Mouse (Mus musculus) thymus, postnatal 10 days (tissue): ENCODE data around the gene Slc37a1.
"Not testable (repeated sequence)": the region's sequence is repeated elsewhere in the genome, so short reads cannot be mapped to it uniquely, and the experiment has no call there.

Source experiments
- DNase-seq, 2 experiments: peaks; one replicate each; pipeline ENCODE4 v3.0.0; 2021; ENCODE audit warnings: low spot score in 2 of 2

The Slc37a1 gene

DNA sequence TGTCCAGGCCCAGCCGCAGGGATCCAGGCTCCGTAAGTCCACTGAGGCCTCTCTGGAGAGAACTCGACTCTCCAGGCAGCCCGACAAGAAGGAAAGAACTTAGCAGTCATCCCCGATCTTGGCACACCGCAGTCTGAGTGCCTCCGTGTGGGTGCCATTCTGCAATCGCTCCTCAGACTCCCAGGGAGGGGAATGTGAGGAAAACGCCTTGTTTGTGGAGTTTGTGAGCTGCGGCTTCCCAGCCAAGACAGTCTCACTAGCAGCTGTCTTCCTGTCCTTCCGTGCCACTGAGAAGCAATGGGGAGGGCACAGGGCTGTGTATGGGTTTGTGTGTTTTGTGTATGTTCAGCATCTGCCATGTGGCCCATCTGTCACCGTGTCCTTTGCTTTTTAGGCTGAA is 62.8 kb downstream of the Slc37a1 start:
- DNase-seq, result no peak

DNA sequence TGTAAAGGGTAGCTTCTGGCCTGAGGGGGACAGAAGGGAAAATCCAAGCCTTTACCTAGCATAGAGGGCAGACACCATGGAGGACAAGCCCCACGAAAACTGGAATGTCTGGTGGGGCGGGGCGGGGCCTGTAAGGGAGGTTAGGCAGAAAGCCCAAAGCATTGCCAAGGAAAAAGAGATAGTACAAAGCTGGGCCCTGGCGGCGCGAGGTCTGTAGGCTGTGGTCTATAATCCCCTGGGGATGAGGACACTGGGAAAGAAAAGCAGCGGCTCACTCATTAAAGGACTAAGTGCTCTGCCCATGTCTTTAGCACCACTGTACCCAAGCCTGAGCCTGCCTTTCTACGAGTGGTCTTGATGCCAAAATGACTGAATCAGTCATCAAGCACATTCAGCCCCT is 65.4 kb downstream of the Slc37a1 start:
- no peak for DNase-seq

GRCm38 (mm10) chr17:31353255-31353654 is 66.7 kb downstream of the Slc37a1 start:
- DNase-seq, result no peak

- not testable (repeated sequence) for DNase-seq
These were observed 68.1 kb downstream of the Slc37a1 start for GRCm38 (mm10) chr17:31354684-31355083.

DNA sequence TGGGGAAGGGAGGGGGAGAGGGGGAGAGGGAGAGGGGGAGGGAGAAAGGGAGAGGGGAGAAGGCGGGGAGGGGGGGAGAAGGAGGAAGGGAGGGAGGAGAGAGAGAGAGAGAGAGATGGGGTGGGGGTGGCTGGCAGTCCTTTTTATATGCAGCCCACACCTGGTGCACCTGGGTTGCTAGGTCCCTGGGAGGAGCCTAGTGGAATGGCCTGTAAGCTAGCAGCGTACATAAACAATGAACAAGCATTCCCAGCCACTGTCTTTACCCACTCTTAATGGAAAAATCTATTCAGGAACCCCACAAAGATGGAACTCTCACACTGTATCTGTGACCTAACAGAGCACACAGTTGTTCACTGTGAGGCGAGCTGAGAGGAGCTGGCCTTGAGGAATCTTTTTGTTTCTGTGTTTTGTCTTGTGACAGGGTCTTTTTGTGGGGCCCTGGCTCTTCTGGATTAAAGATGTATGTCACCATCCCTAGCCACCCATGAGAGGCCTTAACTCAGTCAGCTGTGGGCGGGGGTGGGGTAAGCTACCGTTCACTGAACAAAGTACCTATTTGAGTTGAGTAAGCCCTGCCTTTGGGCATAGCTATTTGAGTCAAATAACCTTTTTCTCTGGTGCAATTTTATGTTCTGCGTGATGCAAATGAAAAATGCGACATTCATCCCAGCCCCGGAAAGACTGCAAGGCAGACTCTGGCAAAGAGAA is 69.4 kb downstream of the Slc37a1 start:
- no peak for DNase-seq

DNA sequence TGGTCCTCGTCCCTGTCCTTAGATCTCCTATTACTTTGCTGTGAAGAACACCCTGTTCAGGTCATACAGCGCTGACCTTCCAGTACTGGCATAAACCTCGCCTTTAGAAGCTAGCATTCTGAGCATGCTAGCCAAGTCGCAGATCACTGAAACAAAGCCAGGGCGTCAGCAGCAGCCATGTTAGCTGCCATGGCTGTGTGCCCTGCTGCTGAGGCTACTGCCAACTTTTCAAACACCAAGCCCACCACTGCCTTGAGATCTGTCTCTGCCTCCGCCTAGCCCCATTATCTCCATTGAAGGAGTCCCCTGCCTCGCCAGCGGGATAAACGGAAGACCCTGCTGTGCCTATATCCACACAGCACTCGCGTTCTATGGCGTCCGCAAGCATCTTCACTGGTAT is 74.0 kb downstream of the Slc37a1 start:
- DNase-seq, result no peak

- no peak for DNase-seq
These were observed 79.1 kb downstream of the Slc37a1 start for GRCm38 (mm10) chr17:31365586-31366166.

DNA sequence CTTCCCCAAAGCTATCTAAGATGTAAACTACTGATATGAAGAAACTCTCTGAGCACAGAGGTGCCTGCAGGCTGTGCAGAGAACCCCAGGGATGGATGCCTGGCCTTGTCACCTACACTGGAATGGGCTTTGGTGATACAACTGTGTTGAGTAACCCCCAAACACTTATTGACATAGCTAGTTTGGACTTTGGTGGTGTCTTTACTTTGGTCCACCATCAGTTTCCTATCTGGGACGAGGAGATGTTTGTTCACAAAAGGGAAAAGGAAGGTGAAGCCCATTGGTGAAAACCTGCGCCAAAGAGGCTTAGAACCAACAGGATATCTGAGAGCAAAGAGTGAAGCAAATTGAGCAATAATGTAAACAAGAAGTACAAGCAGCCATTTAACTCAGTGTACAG is 83.6 kb downstream of the Slc37a1 start:
- no peak for DNase-seq

DNA sequence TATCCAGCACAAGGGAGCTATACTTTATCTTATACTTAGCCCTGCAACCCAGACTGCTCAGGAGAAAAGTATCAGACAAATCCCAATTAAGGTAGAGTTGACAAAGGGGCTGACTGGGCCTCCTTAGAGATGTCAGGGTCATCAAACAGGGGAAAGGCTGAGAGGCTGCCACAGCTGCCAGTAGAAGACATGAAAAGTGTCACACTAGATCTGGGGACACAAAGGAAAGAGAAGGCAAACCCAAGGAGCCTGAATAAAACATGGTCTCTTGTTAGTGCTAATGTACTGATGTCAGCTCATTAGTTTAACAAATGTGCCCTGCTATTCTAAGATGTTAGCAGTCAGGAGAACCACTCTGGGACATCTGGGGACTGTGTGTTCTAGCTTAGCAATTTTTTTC is 84.3 kb downstream of the Slc37a1 start:
- DNase-seq, result no peak

- DNase-seq, result peak; percentile 14 to 74
These were observed 91.4 kb downstream of the Slc37a1 start for GRCm38 (mm10) chr17:31377961-31378360.

DNA sequence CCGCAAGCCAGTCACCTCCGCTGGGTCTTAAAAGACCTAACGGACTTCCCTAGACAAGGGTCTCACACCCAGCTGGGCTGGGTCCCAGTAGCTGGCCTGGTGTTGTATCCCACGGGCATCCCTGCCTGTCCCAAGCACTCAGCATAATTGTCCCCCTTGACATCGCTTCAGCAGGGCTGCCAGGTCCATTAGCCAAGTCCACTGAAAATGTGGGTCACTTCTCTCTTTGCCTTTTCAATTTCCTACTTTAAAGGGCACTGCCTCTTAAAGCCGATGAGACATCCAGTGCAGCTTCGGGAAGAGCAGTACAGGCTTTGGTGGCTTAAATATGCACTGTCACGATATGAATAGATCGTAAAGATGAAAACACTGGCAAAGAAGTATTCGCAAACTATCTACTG is 91.8 kb downstream of the Slc37a1 start:
- peak in 1 of 2 experiments; percentile 6 for DNase-seq

DNA sequence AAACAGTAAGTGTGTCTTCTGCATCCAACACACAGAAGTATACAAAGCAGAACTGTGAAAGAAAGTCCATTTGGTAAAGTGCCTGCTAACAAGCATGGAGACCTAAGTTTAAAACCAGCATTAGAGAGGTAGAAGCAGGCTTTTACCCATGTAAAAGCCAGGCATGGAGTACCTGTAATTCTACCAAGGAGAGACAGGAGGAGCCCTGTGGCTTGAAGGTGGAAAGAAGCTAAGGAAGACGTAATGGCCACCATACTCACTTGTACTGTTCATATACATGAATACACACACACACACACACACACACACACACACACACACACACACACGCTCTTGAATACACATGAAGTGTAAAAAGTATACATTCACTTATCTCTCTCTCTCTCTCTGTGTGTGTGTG is 92.5 kb downstream of the Slc37a1 start:
- no peak for DNase-seq

- no peak for DNase-seq
These were observed 93.3 kb downstream of the Slc37a1 start for GRCm38 (mm10) chr17:31379863-31380262.

- no peak for DNase-seq
These were observed 96.7 kb downstream of the Slc37a1 start for GRCm38 (mm10) chr17:31383320-31383719.

GRCm38 (mm10) chr17:31384968-31385627 is 98.5 kb downstream of the Slc37a1 start:
- no peak for DNase-seq

DNA sequence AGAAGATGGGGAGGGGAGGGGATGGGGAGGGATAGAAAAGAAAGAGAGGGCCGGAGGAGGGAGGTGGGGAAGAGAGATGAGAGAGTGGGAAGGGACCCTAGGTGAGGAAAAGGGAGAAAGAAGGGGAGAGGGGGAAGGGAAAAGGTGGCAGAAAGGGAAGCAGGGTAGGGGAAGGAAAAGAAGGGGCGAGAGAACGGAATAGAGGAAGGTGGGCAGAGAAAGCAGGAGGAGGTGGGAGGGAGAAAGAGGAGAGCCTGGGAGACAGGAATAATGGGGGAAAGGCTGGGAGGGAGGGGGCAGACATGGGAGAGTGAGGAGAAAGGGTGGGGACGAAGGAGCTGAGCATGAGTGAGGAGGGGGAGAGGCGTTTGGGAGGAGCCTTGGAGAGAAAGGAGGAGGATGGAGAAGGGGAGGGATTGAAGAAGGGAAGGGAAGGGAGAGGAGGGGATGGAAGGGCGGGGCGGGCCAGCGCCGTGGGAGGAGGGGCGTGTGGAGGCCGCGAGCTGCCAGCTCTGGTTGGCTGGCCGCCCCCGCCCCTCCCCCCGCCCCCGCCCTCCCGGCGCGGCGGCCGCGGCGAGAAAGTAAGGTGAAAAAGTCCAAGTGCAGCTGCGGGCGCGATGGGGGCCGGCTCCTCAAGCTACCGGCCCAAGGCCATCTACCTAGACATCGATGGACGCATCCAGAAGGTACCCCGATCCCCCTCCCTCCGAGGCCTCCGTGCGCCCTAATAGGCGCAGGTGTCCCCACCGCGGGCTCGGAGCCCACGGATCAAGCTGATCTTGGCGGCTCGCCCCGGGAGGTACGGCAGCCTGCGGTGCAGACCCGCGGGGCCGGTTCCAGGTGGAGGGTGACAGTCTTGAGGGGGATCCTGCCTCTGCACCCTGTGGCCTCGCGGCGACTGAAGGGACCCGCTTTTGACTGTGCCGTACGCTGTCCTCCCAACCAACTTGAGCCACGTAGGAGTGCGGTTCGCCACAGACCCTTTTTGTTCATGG is 99.4 kb downstream of the Slc37a1 start, which contains the start of gene Pde9a:
TSS of gene Pde9a (plus strand) at position 540 of the 995 bp plus-strand sequence.
- peak; percentile 16 to 54 for DNase-seq

DNA sequence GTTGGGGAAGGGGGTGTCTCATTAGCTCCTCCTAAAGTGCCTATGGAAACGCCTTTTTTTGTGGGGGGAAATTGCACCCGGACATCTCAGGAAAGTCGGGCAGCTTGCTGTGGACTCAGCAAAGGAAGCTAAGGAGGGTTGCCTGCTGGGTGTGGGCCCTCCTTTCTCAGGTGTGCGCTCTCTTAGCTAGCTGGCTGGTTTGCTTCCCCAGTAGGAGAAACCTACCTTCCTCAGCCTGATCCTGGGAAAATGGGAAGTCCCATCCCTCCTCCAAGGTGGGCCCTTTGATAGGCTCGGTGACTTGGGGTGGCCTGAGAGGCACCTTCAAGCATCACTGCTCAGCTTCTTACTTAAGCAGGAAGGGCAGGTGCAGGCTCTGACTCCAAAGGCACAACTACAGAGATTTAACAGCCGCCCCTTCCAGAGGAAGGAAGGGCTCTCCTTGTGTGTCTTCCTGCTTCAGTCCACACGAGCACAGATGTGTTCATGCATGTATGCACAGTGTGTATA is 100.2 kb downstream of the Slc37a1 start:
- no peak for DNase-seq

DNA sequence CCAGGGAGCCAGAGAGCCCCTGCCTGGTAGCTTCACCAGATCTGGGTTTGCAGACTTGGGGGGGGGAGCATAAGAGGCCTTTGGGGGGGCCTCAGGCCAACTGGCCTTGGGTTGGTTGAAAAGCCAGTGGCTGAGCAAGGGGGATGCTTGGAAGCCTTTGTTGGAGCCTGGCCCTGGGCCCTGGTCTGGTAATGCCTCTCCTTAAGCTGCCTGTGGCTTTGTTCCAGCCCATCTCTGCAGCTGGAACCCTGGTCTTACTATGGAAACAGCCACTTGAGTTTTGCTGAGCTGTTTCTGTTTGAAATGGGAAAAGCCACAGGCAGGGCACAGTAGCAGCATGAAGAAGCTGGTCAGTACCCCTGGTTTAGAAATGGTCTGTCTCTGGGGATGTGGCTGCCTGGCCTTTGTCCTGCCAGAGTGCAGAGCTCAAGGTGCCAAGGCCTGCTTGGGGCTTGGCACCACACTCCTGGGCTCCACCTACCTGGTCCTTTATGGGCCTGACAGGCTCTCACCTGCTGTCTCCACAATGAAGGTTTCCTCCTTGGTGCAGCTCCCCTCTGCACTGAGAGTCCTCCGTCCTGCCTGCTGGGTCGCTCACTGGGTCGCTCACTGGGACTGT is 102.9 kb downstream of the Slc37a1 start:
- no peak for DNase-seq

- DNase-seq, result no peak
These were observed 104.9 kb downstream of the Slc37a1 start for GRCm38 (mm10) chr17:31391462-31391861.

DNA sequence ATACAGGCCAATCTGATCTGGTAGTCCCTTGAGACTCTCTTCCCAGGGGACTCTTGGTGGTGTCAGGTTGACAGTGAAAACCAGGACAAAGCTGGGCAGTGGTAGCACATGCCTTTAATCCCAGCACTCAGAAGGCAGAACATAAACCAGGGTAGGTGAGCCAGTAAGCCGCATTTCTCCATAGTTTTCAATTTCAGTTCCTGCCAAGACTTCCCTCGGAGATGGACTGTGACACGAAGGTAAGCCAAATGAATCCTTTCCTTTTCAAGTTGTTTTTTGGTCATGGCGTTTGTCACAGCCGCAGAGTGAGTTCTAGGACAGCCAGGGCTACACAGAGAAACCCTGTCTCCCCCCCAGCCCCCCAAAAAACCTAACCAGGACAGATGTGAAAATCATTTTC is 105.4 kb downstream of the Slc37a1 start:
- DNase-seq, result no peak

DNA sequence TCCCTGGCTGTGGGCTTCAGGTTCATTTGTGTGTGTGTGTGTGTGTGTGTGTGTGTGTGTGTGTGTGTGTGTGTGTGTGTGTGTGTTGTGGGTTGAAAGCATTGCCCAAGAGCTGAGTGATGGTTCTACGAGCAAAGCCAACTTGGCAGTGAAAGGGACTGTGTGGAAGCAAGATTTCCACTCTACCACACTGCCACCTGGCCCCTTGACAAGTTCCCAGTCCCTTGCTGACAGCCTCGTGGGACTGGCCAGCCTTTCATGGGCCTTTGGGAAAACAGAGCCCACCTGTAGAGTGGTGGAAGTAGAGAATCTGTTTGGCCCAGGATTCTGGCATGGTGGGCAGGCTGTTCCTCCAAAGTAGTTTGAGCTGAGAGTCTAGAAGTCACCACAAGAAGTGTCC is 107.2 kb downstream of the Slc37a1 start:
- no peak for DNase-seq
